Mouse (Mus musculus): ENCODE data around the gene Eif4e.

DNA sequence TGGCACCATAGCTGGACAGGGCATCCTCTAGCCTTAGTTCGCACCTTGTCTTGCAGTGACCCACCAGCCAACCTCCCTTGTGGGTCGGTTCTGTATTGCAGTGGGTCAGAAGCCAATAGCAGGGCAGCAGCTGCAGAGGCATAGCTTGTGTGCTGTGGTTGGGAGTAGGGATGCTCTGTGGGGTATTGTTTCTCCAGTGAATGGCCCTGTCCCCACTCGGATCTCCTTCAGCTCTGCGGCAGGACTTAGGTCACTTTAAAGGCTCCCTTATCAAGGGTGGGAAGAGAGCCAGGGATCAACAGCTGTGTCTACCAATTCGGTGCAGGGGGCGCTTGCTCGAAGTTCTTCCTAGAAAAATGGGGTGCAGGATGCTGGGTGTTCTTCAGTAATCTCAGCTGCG lies 67.2 kb downstream of the Eif4e start:
- TF ChIP-seq CTCF (IDR thresholded peaks at IDR 0.05 in 2 of 3, conservative IDR thresholded peaks at IDR 0.05 in 1 of 3; ENCODE audit: control insufficient read depth in 1 of 3, insufficient read depth in 1 of 3, low read depth in 2 of 3, low read length in 3 of 3, poor library complexity in 1 of 3, severe bottlenecking in 1 of 3) = no peak
- TF ChIP-seq RAD21 (IDR thresholded peaks at IDR 0.05; ENCODE audit: low read depth, low read length) = no peak
- no peak for TF ChIP-seq CHD2 (IDR thresholded peaks at IDR 0.05; ENCODE audit: low read length)
- TF ChIP-seq KAT2A (conservative IDR thresholded peaks at IDR 0.05; ENCODE audit: low read depth, low read length) = no peak
